Mouse (Mus musculus): Measurements from ENCODE around the gene Gm8922.
"Not testable (repeated sequence)": the region's sequence is repeated elsewhere in the genome, so short reads cannot be mapped to it uniquely, and the experiment has no call there.

Gm8922 gene

DNA sequence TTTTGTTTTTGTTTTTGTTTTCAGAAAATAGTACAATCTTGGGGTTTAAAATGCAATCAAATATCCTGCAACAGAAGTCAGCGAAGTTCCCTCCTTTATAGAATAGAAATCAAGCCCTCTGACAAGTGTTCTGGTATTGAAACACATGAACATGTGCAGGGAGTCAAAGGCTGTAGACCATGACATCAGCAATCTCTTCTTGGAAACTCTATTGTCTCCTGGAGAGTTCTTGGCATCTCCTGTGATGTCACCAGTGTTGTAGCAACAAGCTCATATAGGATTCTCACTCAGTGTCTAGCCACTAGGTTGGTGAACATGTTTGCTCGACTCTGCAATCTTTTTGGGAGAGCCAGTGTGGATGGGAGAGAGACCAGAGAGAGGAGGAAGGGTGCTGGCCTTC is at the start of gene Gm8922:
Gm8922 (plus strand) TSS at position 301 of the 400 bp plus-strand sequence.
- not testable (repeated sequence) for DNase-seq (ENCODE audit: low spot score in 2 of 2)
